Mouse (Mus musculus): ENCODE results near the gene Pard3b. TPM values are rescaled to one million over a fixed set of nuclear protein-coding genes. Genes with fewer than 3 reads are reported as not detected.

The Pard3b gene
- polyA plus RNA-seq, 1 experiment from 2014 or later: 7.5 TPM

DNA sequence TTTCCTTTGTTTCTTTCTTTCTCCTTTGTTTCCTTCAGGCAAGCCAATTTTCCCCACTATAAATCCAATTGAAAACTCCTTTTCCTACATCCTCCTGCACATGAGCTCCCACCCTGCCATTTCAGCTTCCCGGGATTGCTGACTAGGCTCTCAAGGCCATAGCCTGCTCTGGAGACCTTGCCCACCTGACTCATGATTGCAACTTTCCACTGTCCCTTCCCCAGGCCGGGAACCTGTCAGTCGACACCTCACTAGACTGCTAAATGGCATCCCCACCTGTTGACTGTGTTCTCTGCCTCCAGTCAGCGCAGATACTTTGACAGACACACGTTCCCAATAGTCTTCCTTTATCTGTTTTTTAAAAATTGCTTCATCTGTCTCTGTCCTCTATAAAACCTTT is 795.3 kb downstream of the Pard3b start:
- no peak overlapping the region for H3K4me3 ChIP-seq
- H3K36me3 ChIP-seq (replicated peaks): no peaks in the 10 kb centered on the region
- 0 out of 2 replicates have a peak, but pooled peaks cover 13% of the 10 kb centered on the region for H3K27me3 ChIP-seq (replicated peaks; ENCODE audit: low read depth, poor library complexity, severe bottlenecking)
- H3K9me3 ChIP-seq: no peaks in the 10 kb centered on the region
- no peak overlapping the region for H3K27ac ChIP-seq (replicated peaks)
- WGBS: 82% methylated on average over 5 of the region's 5 CpGs
- H3K4me1 ChIP-seq: peaks cover 18% of the 10 kb centered on the region
- no peak for DNase-seq (ENCODE audit: low spot score)

GRCm38 (mm10) chr1:62435844-62436243 is 797.2 kb downstream of the Pard3b start:
- Histone ChIP-seq H3K36me3 (replicated peaks) (no peaks in the 10 kb centered on the region), H3K4me1 (peaks cover 11% of the 10 kb centered on the region), H3K4me3 (no peak overlapping the region), H3K27me3 (replicated peaks; ENCODE audit: low read depth, poor library complexity, severe bottlenecking) (peaks cover 13% of the 10 kb centered on the region; the same call in 1 of the 2 replicates), H3K9me3 (no peaks in the 10 kb centered on the region), H3K27ac (replicated peaks) (no peak overlapping the region; the same call in 1 of the 2 replicates)
- 52% methylated on average over 9 of the region's 9 CpGs for WGBS
- peak; percentile 26 for DNase-seq (ENCODE audit: low spot score)

GRCm38 (mm10) chr1:62436304-62436703 is 797.7 kb downstream of the Pard3b start:
- peaks cover 13% of the 10 kb centered on the region; the same call in 1 of the 2 replicates for H3K27me3 ChIP-seq (replicated peaks; ENCODE audit: low read depth, poor library complexity, severe bottlenecking)
- no peak overlapping the region for H3K4me3 ChIP-seq
- no peak for DNase-seq (ENCODE audit: low spot score)
- no peaks in the 10 kb centered on the region for H3K36me3 ChIP-seq (replicated peaks)
- no peaks in the 10 kb centered on the region for H3K9me3 ChIP-seq
- H3K4me1 ChIP-seq: peaks cover 11% of the 10 kb centered on the region
- no peak overlapping the region for H3K27ac ChIP-seq (replicated peaks)
- 81% methylated on average over 3 of the region's 3 CpGs for WGBS

GRCm38 (mm10) chr1:62437493-62437892 is 798.9 kb downstream of the Pard3b start:
- H3K27me3 ChIP-seq (replicated peaks; ENCODE audit: low read depth, poor library complexity, severe bottlenecking): peaks cover 13% of the 10 kb centered on the region; the same call in 1 of the 2 replicates
- WGBS: 79% methylated on average over 3 of the region's 3 CpGs
- no peak overlapping the region for H3K27ac ChIP-seq (replicated peaks)
- DNase-seq (ENCODE audit: low spot score): no peak
- no peak overlapping the region for H3K4me3 ChIP-seq
- no peaks in the 10 kb centered on the region for H3K36me3 ChIP-seq (replicated peaks)
- H3K4me1 ChIP-seq: peaks cover 11% of the 10 kb centered on the region
- H3K9me3 ChIP-seq: no peaks in the 10 kb centered on the region

DNA sequence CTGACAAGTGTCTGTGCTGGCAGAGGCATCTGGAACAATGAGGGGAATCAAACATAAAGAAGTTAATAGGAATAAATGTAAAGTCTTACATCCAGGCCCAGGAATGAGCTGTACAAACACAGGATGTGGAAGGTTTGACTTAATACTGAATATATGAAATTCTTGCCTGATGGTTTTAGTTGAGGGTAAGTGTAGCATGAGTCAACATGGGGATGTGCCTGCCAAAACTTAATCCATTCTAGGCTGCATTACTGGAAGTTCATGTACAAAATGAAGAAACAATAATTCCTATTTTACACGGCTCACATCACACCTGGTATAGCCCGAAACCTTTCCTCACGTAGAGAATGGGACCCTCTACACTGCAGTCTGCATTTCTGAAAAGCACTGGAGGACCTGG is 805.8 kb downstream of the Pard3b start:
- H3K4me3 ChIP-seq: no peak overlapping the region
- H3K4me1 ChIP-seq: 0 out of 2 replicates have a peak, but pooled peaks cover 4% of the 10 kb centered on the region
- no peaks in the 10 kb centered on the region for H3K36me3 ChIP-seq (replicated peaks)
- no peaks in the 10 kb centered on the region for H3K9me3 ChIP-seq
- no peak for DNase-seq (ENCODE audit: low spot score)
- H3K27ac ChIP-seq (replicated peaks): no peak overlapping the region
- WGBS: 93% methylated on average over 3 of the region's 3 CpGs
- H3K27me3 ChIP-seq (replicated peaks; ENCODE audit: low read depth, poor library complexity, severe bottlenecking): no peaks in the 10 kb centered on the region

GRCm38 (mm10) chr1:62446818-62447217 is 808.2 kb downstream of the Pard3b start:
- no peaks in the 10 kb centered on the region for H3K27me3 ChIP-seq (replicated peaks; ENCODE audit: low read depth, poor library complexity, severe bottlenecking)
- WGBS: 81% methylated on average over 1 of the region's 1 CpGs
- no peaks in the 10 kb centered on the region for H3K9me3 ChIP-seq
- no peak overlapping the region for H3K27ac ChIP-seq (replicated peaks)
- no peaks in the 10 kb centered on the region for H3K36me3 ChIP-seq (replicated peaks)
- no peak overlapping the region for H3K4me3 ChIP-seq
- H3K4me1 ChIP-seq: no peaks in the 10 kb centered on the region
- no peak for DNase-seq (ENCODE audit: low spot score)

DNA sequence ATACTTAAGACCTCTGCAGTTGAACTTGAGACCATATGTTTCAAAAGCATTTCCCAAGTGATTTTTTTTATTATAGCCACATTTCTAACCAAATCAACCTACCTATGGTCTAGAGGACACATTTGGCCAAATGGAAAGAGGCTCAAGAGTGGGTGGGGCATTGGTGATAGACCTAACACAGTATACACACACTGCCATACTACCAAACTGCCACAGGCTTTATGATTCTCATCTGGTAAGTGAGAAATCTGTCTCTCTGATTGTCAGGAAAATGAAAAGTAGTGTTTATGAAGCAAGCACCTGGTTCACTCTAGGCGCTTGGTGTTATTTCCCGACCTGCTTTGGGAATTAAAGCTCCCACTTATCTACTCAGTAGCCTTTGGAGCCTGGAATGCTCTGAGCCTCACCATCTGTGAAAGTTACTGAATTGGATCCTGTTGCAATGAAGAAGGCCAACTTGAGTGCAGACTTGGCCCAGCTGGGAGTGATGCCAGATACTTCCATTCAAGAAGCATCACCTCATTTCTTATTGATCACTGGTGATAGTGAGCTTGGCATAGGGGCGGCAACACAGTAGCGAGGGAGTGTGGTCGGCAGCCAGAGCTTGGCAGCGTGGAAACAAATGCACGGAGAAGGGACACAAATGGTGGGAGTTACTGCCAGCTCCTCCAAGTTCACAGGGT is 810.7 kb downstream of the Pard3b start:
- no peaks in the 10 kb centered on the region for H3K27me3 ChIP-seq (replicated peaks; ENCODE audit: low read depth, poor library complexity, severe bottlenecking)
- H3K27ac ChIP-seq (replicated peaks): no peak overlapping the region
- DNase-seq (ENCODE audit: low spot score): no peak
- no peak overlapping the region for H3K4me3 ChIP-seq
- H3K4me1 ChIP-seq: no peaks in the 10 kb centered on the region
- H3K9me3 ChIP-seq: no peaks in the 10 kb centered on the region
- WGBS: 92% methylated on average over 7 of the region's 7 CpGs
- H3K36me3 ChIP-seq (replicated peaks): no peaks in the 10 kb centered on the region

GRCm38 (mm10) chr1:62465536-62465935 is 826.9 kb downstream of the Pard3b start:
- H3K36me3 ChIP-seq (replicated peaks): no peaks in the 10 kb centered on the region
- H3K27me3 ChIP-seq (replicated peaks; ENCODE audit: low read depth, poor library complexity, severe bottlenecking): no peaks in the 10 kb centered on the region
- H3K4me1 ChIP-seq: peaks cover 11% of the 10 kb centered on the region
- no peaks in the 10 kb centered on the region for H3K9me3 ChIP-seq
- DNase-seq (ENCODE audit: low spot score): no peak
- 59% methylated on average over 8 of the region's 8 CpGs for whole genome bisulfite sequencing
- no peak overlapping the region for H3K27ac ChIP-seq (replicated peaks)
- no peak overlapping the region for H3K4me3 ChIP-seq

DNA sequence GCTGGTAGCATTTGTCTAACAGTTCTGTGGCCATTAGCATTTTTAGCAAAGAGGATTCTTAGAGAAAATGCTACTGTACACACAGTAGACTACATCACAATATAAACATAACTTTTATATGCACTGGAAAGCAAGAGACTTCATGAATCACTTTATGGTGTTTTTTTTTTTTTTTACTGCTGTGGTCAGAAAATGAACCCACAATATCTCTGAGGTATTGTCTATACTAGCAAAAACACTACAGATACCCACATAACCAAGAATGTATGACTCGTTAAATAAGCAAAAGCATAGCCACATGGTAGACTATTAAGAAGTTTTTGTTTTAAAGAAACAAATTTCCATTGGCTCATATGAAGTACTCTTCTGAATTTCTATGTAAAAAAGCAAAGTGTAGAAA is 827.9 kb downstream of the Pard3b start:
- Histone ChIP-seq H3K4me1 (peaks cover 11% of the 10 kb centered on the region), H3K27ac (replicated peaks) (no peak overlapping the region), H3K9me3 (no peaks in the 10 kb centered on the region), H3K27me3 (replicated peaks; ENCODE audit: low read depth, poor library complexity, severe bottlenecking) (no peaks in the 10 kb centered on the region), H3K4me3 (no peak overlapping the region), H3K36me3 (replicated peaks) (no peaks in the 10 kb centered on the region)
- DNase-seq (ENCODE audit: low spot score): no peak
- WGBS: 88% methylated on average over 1 of the region's 1 CpGs

GRCm38 (mm10) chr1:62483059-62483458 is 844.4 kb downstream of the Pard3b start:
- H3K36me3 ChIP-seq (replicated peaks): no peaks in the 10 kb centered on the region

GRCm38 (mm10) chr1:62488871-62489270 is 850.2 kb downstream of the Pard3b start:
- 49% methylated on average over 6 of the region's 6 CpGs for whole genome bisulfite sequencing
- Histone ChIP-seq H3K36me3 (replicated peaks) (no peaks in the 10 kb centered on the region), H3K4me1 (peaks cover 13% of the 10 kb centered on the region), H3K27ac (replicated peaks) (no peak overlapping the region), H3K4me3 (no peak overlapping the region), H3K27me3 (replicated peaks; ENCODE audit: low read depth, poor library complexity, severe bottlenecking) (no peaks in the 10 kb centered on the region), H3K9me3 (no peaks in the 10 kb centered on the region)
- peak; percentile 14 for DNase-seq (ENCODE audit: low spot score)

More at GRCm38 (mm10) chr1:62483059-62483458, 844.4 kb downstream of the Pard3b start:
- Histone ChIP-seq H3K9me3 (no peaks in the 10 kb centered on the region), H3K27me3 (replicated peaks; ENCODE audit: low read depth, poor library complexity, severe bottlenecking) (no peaks in the 10 kb centered on the region), H3K4me1 (0 out of 2 replicates have a peak, but pooled peaks cover 1% of the 10 kb centered on the region), H3K27ac (replicated peaks) (no peak overlapping the region), H3K4me3 (no peak overlapping the region)
- no peak for DNase-seq (ENCODE audit: low spot score)
- WGBS: 93% methylated on average over 2 of the region's 2 CpGs

GRCm38 (mm10) chr1:62499146-62499545 is 860.5 kb downstream of the Pard3b start:
- Histone ChIP-seq H3K9me3 (no peaks in the 10 kb centered on the region), H3K36me3 (replicated peaks) (no peaks in the 10 kb centered on the region), H3K27me3 (replicated peaks; ENCODE audit: low read depth, poor library complexity, severe bottlenecking) (no peaks in the 10 kb centered on the region), H3K4me1 (no peaks in the 10 kb centered on the region), H3K27ac (replicated peaks) (no peak overlapping the region), H3K4me3 (no peak overlapping the region)
- 80% methylated on average over 5 of the region's 5 CpGs for WGBS
- no peak for DNase-seq (ENCODE audit: low spot score)

- H3K9me3 ChIP-seq: no peaks in the 10 kb centered on the region
- H3K4me1 ChIP-seq: peaks cover 3% of the 10 kb centered on the region
- no peaks in the 10 kb centered on the region for H3K36me3 ChIP-seq (replicated peaks)
- no peak overlapping the region for H3K4me3 ChIP-seq
- no peak overlapping the region for H3K27ac ChIP-seq (replicated peaks)
- no peaks in the 10 kb centered on the region for H3K27me3 ChIP-seq (replicated peaks; ENCODE audit: low read depth, poor library complexity, severe bottlenecking)
- WGBS: 84% methylated on average over 4 of the region's 4 CpGs
- DNase-seq (ENCODE audit: low spot score): no peak
Measured at GRCm38 (mm10) chr1:62510501-62510900, 871.9 kb downstream of the Pard3b start.
